Mouse (Mus musculus): Measurements from ENCODE around the gene Snai3.

The Snai3 gene

GRCm38 (mm10) chr8:122430058-122430636 lies 30.4 kb downstream of the Snai3 start:
- peak; percentile 71 for DNase-seq

GRCm38 (mm10) chr8:122428163-122428562 lies 32.4 kb downstream of the Snai3 start:
- DNase-seq = no peak

- no peak for DNase-seq
Observed at GRCm38 (mm10) chr8:122427607-122428006, 32.9 kb downstream of the Snai3 start.

GRCm38 (mm10) chr8:122426145-122426544 lies 34.4 kb downstream of the Snai3 start:
- no peak for DNase-seq

GRCm38 (mm10) chr8:122423659-122424058 lies 36.9 kb downstream of the Snai3 start:
- DNase-seq = no peak

- DNase-seq = no peak
Observed at GRCm38 (mm10) chr8:122423217-122423616, 37.3 kb downstream of the Snai3 start.

- no peak for DNase-seq
Observed at GRCm38 (mm10) chr8:122421376-122422070, 39.0 kb downstream of the Snai3 start, which contains the start of gene Il17c. Gene Il17c, plus strand, starts transcription at chr8:122422020.

- no peak for DNase-seq
Observed at GRCm38 (mm10) chr8:122419881-122420555, 40.5 kb downstream of the Snai3 start.

- DNase-seq = no peak
Observed at GRCm38 (mm10) chr8:122415554-122415953, 45.0 kb downstream of the Snai3 start.

GRCm38 (mm10) chr8:122414311-122414710 lies 46.2 kb downstream of the Snai3 start:
- no peak for DNase-seq

- DNase-seq = no peak
Observed at GRCm38 (mm10) chr8:122407678-122408077, 52.9 kb downstream of the Snai3 start.

GRCm38 (mm10) chr8:122405146-122405805 lies 55.3 kb downstream of the Snai3 start:
- no peak for DNase-seq
